Comparison of ENCODE assay signal across 28 mouse cellular contexts in genomic region chr5:102311570-102311969, GRCm38 (mm10).
"Had no signal": no experiment of that assay in that cellular context is flagged by ENCODE, and none has a peak within 500 bp of the region (broad histone marks: within the 10 kb centered on the region; RNA-seq: fewer than 3 reads in every experiment).

No protein-coding gene starts in this region.

- H3K9me3 ChIP-seq: embryonic facial prominence, embryonic 10.5 days; embryonic facial prominence, embryonic 12.5 days; embryonic facial prominence, embryonic 13.5 days; embryonic facial prominence, embryonic 15.5 days; forebrain, embryonic 10.5 days; forebrain, embryonic 12.5 days; forebrain, embryonic 13.5 days; forebrain, embryonic 15.5 days had no signal

- H3K4me2 ChIP-seq: embryonic facial prominence, embryonic 12.5 days; embryonic facial prominence, embryonic 13.5 days; embryonic facial prominence, embryonic 15.5 days; forebrain, embryonic 12.5 days; forebrain, embryonic 13.5 days; forebrain, embryonic 15.5 days had no signal

- ATAC-seq: forebrain, embryonic 13.5 days; forebrain, embryonic 14.5 days; forebrain, embryonic 15.5 days; forebrain, embryonic 16.5 days; forebrain, postnatal 0 days had no signal

- H3K4me1 ChIP-seq: embryonic facial prominence, embryonic 10.5 days; embryonic facial prominence, embryonic 12.5 days had no signal

- H3K9ac ChIP-seq: embryonic facial prominence, embryonic 12.5 days; embryonic facial prominence, embryonic 13.5 days; embryonic facial prominence, embryonic 15.5 days; forebrain, embryonic 12.5 days; forebrain, embryonic 13.5 days; forebrain, embryonic 15.5 days; forebrain, postnatal 0 days had no signal

- DNase-seq: cerebellum, adult 2 months; cerebellum, adult 8-10 months; cerebellum, adult 9-10 months; cerebellum, adult 9-11 months; cerebellum, postnatal 10 days; cerebellum, postnatal 14 days; cerebellum, postnatal 25 days; cerebellum, postnatal 36 days; embryo, embryonic 11 days; forebrain, postnatal 0 days; gastrocnemius, adult 2 months; gastrocnemius, postnatal 10 days; gastrocnemius, postnatal 14 days; gastrocnemius, postnatal 25 days; gastrocnemius, postnatal 36 days; heart, adult 11 months; heart, adult 18-20 months had no signal

- H3K4me3 ChIP-seq: embryonic facial prominence, embryonic 10.5 days; embryonic facial prominence, embryonic 12.5 days; embryonic facial prominence, embryonic 13.5 days; embryonic facial prominence, embryonic 15.5 days; erythroblast, embryonic 14.5 days; forebrain, embryonic 10.5 days; forebrain, embryonic 12.5 days; forebrain, embryonic 13.5 days; forebrain, embryonic 15.5 days; gastrocnemius, adult 2 months had no signal

- H3K27me3 ChIP-seq: embryonic facial prominence, embryonic 12.5 days; embryonic facial prominence, embryonic 13.5 days; embryonic facial prominence, embryonic 15.5 days; forebrain, embryonic 12.5 days; forebrain, embryonic 13.5 days; forebrain, embryonic 15.5 days had no signal

- H3K36me3 ChIP-seq: embryonic facial prominence, embryonic 10.5 days; embryonic facial prominence, embryonic 12.5 days; embryonic facial prominence, embryonic 13.5 days; embryonic facial prominence, embryonic 15.5 days; forebrain, embryonic 10.5 days; forebrain, embryonic 12.5 days; forebrain, embryonic 15.5 days had no signal

- H3K27ac ChIP-seq: embryonic facial prominence, embryonic 10.5 days; embryonic facial prominence, embryonic 12.5 days; embryonic facial prominence, embryonic 13.5 days; embryonic facial prominence, embryonic 15.5 days; forebrain, embryonic 10.5 days; forebrain, embryonic 12.5 days; forebrain, embryonic 13.5 days; forebrain, embryonic 15.5 days; gastrocnemius, adult 2 months had no signal
